Mouse (Mus musculus): Measurements from ENCODE around the gene Nsrp1. TPM values are rescaled to one million over a fixed set of nuclear protein-coding genes. Genes with fewer than 3 reads are reported as not detected.

Gene Nsrp1
- total RNA-seq, 2 experiments from 2014 or later: 17.3 to 22.6 TPM

- intact Hi-C loops (cut with DNase I): no loop called here
- DNase-seq (ENCODE audit: low spot score in 2 of 2): no peak
These were observed 9.4 kb downstream of the Nsrp1 start for GRCm38 (mm10) chr11:77068825-77069224.

GRCm38 (mm10) chr11:77063406-77063805 is 14.8 kb downstream of the Nsrp1 start:
- intact Hi-C loops (cut with DNase I): no loop called here
- no peak for DNase-seq (ENCODE audit: low spot score in 2 of 2)

- intact Hi-C loops (cut with DNase I): no loop called here
- no peak for DNase-seq (ENCODE audit: low spot score in 2 of 2)
These were observed 16.3 kb downstream of the Nsrp1 start for GRCm38 (mm10) chr11:77061951-77062350.

- intact Hi-C loops (cut with DNase I): no loop called here
- DNase-seq (ENCODE audit: low spot score in 2 of 2): no peak
These were observed 35.4 kb downstream of the Nsrp1 start for GRCm38 (mm10) chr11:77042816-77043215.

GRCm38 (mm10) chr11:77041891-77042290 is 36.3 kb downstream of the Nsrp1 start:
- DNase-seq (ENCODE audit: low spot score in 2 of 2): no peak
- intact Hi-C loops (cut with DNase I): no loop called here

- intact Hi-C loops (cut with DNase I): no loop called here
These were observed 46.9 kb downstream of the Nsrp1 start for GRCm38 (mm10) chr11:77031151-77031934.

GRCm38 (mm10) chr11:77028157-77028556 is 50.1 kb downstream of the Nsrp1 start:
- intact Hi-C loops (cut with DNase I): no loop called here
- DNase-seq (ENCODE audit: low spot score in 2 of 2): no peak

More at GRCm38 (mm10) chr11:77031151-77031934, 46.9 kb downstream of the Nsrp1 start:
- DNase-seq (ENCODE audit: low spot score in 2 of 2): no peak

GRCm38 (mm10) chr11:77026559-77026958 is 51.7 kb downstream of the Nsrp1 start:
- no peak for DNase-seq (ENCODE audit: low spot score in 2 of 2)
- intact Hi-C loops (cut with DNase I): no loop called here

GRCm38 (mm10) chr11:77021749-77022396 is 56.4 kb downstream of the Nsrp1 start:
- no peak for DNase-seq (ENCODE audit: low spot score in 2 of 2)
- intact Hi-C loops (cut with DNase I): no loop called here

GRCm38 (mm10) chr11:77019539-77019938 is 58.7 kb downstream of the Nsrp1 start:
- no peak for DNase-seq (ENCODE audit: low spot score in 2 of 2)
- intact Hi-C loops (cut with DNase I): no loop called here

- DNase-seq (ENCODE audit: low spot score in 2 of 2): no peak
- intact Hi-C loops (cut with DNase I): no loop called here
These were observed 60.2 kb downstream of the Nsrp1 start for GRCm38 (mm10) chr11:77018046-77018445.

- intact Hi-C loops (cut with DNase I): no loop called here
- no peak for DNase-seq (ENCODE audit: low spot score in 2 of 2)
These were observed 67.3 kb downstream of the Nsrp1 start for GRCm38 (mm10) chr11:77010762-77011475.

GRCm38 (mm10) chr11:77009069-77010025 is 68.9 kb downstream of the Nsrp1 start:
- intact Hi-C loops (cut with DNase I): no loop called here
- DNase-seq (ENCODE audit: low spot score in 2 of 2): no peak

GRCm38 (mm10) chr11:77006616-77007015 is 71.6 kb downstream of the Nsrp1 start:
- intact Hi-C loops (cut with DNase I): no loop called here
- DNase-seq (ENCODE audit: low spot score in 2 of 2): no peak

- DNase-seq (ENCODE audit: low spot score in 2 of 2): no peak
- intact Hi-C loops (cut with DNase I): no loop called here
These were observed 72.4 kb downstream of the Nsrp1 start for GRCm38 (mm10) chr11:77005881-77006280.

GRCm38 (mm10) chr11:77002361-77002760 is 75.9 kb downstream of the Nsrp1 start:
- DNase-seq (ENCODE audit: low spot score in 2 of 2): no peak
- intact Hi-C loops (cut with DNase I): no loop called here

- intact Hi-C loops (cut with DNase I): no loop called here
- DNase-seq (ENCODE audit: low spot score in 2 of 2): no peak
These were observed 77.5 kb downstream of the Nsrp1 start for GRCm38 (mm10) chr11:77000741-77001140.

- no peak for DNase-seq (ENCODE audit: low spot score in 2 of 2)
- intact Hi-C loops (cut with DNase I): loop anchor here (5.0 to 10.0 kb wide), 3 partner anchors 74 to 316 kb away; no protein-coding TSS in a partner anchor
These were observed 79.5 kb downstream of the Nsrp1 start for GRCm38 (mm10) chr11:76998705-76999226.
